Mouse (Mus musculus) left cerebral cortex, adult 2 months (tissue): ENCODE measurements at regions not wholly inside any gene's neighbourhood (a gene's known extent, or its start where the extent isn't known, plus 50 kb on each side); places are given as distances from the start of the nearest gene placed in this dataset.
"Not testable (repeated sequence)": the region's sequence is repeated elsewhere in the genome, so short reads cannot be mapped to it uniquely, and the experiment has no call there.

Experiments
- DNase-seq, 2 experiments: peaks; one replicate each; pipeline ENCODE4 v3.0.0; 2021 to 2022; ENCODE audit warnings: low spot score in 2 of 2, mixed read lengths in 1 of 2; ENCODE audit errors: extremely low spot score in 1 of 2
- H3K27ac ChIP-seq: fragments of 200-600 bp; 2 replicates; pipeline ENCODE4 v1.8.1; 2022
- H3K4me3 ChIP-seq: fragments of 200-600 bp; 2 replicates; pipeline ENCODE4 v1.8.1; 2022
- CTCF ChIP-seq: fragments of 200-600 bp; IDR thresholded peaks from 2 replicates; pipeline ENCODE4 v1.8.1; 2022; ENCODE audit warnings: antibody characterized with exemption, mild to moderate bottlenecking, moderate library complexity
- intact Hi-C: fragments of 180-260 bp; cut with DNase I; formaldehyde crosslinking; loops from one replicate; pipeline ENCODE4 v1.15.1; 2025

DNA sequence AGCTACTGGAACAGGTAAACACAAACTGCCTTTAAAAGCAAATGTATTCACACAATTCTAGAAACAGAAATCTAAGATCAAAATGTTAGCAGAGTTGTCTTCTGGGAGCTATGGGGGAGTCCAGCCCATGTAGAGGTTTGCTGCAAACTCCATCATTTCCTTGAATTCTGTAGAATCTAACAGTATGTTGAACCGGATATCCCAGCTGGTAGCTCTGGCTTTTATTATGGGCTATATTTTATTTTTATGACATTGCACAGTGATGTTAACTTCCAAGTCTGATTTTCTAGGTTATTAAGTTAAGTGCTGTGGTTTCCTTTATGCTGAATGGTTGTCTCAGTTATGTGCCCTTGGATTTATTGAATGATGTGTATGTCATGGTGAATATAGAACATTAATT lies 136.3 kb downstream of the AI429214 start:
- H3K4me3 ChIP-seq = no peak overlapping the region
- no peak for TF ChIP-seq CTCF
- no peak for DNase-seq
- intact Hi-C loops = loop anchor here (5.0 kb wide), 1 partner anchor 1688 kb away; no protein-coding TSS in a partner anchor
- H3K27ac ChIP-seq = no peak overlapping the region

DNA sequence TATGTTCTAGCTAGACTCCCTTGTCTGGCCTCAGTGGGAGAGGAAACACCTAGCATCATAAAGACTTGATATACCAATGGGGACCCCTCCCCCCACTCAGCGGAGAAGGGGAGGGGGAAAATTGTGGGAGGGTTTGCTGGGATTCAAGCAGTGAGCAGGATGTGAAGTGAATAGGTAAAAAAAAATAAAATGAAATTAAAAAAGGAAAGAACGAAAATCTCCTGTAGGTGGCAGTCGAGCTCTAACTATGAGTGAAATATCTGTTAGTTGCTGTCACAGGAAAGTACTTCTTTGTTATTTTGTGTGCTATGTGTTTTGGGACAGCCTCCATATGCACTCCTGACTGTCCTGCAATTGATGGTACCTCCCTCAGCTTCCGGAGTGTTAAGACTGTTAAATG lies 138.6 kb downstream of the AI429214 start:
- no peak for DNase-seq
- Histone ChIP-seq H3K4me3 (no peak overlapping the region), H3K27ac (no peak overlapping the region)
- intact Hi-C loops = loop anchor here (5.0 kb wide), 1 partner anchor 1685 kb away; no protein-coding TSS in a partner anchor
- peak; percentile 63 for TF ChIP-seq CTCF

DNA sequence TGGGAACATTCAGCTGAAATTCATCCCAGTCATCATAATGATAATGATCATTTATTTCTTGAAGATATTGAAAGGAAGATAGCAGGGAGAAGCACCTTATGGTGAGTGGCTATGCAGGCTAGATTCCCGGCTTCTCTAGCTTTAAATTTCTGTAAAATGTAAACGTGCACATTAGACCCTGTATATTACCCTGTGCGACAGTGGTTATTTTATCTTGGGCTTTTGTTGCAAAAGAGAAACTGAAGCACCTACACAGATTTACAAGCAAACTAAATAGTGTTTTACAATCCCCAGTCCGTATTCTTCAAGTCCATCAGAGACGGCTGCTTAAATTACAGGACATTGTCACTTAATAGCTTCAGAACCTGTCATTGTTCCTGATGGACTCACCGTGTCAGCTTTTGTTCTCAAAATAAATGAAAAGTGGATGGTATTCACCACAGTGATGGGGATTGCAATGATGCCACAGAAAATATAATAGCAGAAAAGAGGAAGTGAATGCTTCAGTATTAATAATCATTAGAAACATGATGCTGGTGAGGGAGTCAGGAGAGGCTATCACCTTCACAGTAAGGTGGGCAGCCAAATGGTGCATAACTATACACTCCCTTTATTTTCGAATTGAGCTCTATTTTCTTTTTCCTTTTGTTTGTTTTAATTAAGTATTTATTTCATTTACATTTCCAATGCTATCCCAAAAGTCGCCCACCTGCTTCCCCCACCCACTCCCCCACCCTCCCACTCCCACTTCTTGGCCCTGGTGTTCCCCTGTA lies 141.0 kb downstream of the AI429214 start:
- intact Hi-C loops = loop anchor here (5.0 kb wide), 1 partner anchor 1683 kb away; no protein-coding TSS in a partner anchor
- Histone ChIP-seq H3K27ac (no peak overlapping the region), H3K4me3 (no peak overlapping the region)
- TF ChIP-seq CTCF = no peak
- DNase-seq = no peak

DNA sequence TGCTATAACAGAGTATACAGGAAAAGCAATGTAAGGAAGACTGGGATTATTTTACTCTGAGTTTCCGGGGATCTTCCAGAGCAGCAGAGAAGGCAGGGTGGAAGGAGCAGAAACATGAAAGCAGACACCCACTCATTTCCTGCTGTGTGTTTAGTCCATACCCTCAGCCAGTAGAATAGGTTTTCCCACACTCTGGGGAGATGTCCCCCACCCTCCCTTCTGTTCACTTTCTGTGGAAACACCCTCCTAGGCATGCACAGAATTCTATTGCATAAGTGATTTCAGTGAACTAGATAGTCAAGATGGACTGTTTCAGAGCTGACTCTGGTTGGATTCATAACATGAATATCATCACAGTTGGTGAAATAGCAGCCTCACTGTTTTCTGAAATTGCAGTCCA lies 156.9 kb downstream of the AI429214 start:
- H3K27ac ChIP-seq = no peak overlapping the region
- H3K4me3 ChIP-seq = no peak overlapping the region
- no peak for TF ChIP-seq CTCF
- intact Hi-C loops = no loop called here
- no peak for DNase-seq

DNA sequence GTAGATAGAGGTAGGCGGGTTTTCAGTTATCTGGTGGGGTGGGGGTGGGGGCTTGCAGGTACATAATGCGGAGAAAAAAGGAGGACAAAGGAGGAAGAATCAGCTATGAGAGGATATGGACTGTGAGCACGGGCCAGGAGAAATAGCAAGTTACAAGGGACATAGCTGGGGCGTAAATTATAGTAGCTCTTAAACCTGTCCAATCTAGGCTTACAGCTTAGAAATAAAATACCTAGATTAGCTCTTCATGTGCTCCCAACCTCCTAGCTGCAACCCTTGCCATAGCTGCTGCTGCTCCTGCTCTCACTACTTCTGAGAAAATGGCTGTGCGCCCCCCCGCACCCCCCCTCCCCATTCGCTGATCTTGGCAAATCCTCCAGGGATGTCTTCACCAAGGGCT lies 161.0 kb downstream of the AI429214 start:
- no peak for DNase-seq
- intact Hi-C loops = no loop called here
- no peak overlapping the region for H3K27ac ChIP-seq
- TF ChIP-seq CTCF = no peak
- H3K4me3 ChIP-seq = no peak overlapping the region

DNA sequence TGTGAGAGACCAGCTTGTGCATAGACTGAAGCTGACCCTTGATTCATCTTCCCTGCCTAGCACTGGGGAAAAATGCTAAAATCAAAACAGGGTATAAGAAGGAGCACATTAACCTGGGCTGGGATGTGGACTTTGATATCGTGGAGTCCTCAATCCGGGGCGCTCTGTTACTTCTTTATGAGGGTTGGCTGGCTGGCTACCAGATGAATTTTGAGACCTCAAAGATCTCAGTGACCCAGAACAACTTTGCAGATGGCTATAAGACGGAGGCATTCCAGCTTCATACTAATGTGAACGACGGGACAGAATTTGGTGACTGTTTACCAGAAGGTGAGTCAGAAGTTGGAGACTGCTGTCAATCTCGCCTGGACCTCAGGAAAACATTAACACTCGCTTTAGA lies 161.5 kb downstream of the AI429214 start:
- TF ChIP-seq CTCF = no peak
- Histone ChIP-seq H3K4me3 (no peak overlapping the region), H3K27ac (no peak overlapping the region)
- DNase-seq = no peak
- intact Hi-C loops = no loop called here

DNA sequence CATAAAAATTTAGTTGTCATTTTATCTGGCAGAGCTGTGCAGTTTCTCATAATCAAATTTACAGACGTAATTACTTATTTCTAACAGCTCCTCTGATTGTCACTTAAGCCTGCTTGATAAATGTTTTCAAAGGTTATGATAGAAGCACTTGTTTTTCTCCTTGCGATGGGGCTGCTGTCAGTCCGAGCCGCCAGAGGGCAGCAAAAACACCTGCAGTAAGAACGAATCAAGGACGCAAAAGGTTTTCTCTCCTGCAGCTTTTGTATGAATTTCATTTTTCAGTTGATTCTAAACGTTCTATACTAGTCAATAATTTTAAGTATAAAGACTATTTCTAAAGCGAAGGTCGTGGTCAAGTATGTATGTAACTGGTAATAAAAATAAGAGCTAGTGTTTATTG lies 166.1 kb downstream of the AI429214 start:
- Histone ChIP-seq H3K27ac (no peak overlapping the region), H3K4me3 (no peak overlapping the region)
- peak; percentile 95 for TF ChIP-seq CTCF
- peak; percentile 75 to 79 for DNase-seq
- intact Hi-C loops = no loop called here

DNA sequence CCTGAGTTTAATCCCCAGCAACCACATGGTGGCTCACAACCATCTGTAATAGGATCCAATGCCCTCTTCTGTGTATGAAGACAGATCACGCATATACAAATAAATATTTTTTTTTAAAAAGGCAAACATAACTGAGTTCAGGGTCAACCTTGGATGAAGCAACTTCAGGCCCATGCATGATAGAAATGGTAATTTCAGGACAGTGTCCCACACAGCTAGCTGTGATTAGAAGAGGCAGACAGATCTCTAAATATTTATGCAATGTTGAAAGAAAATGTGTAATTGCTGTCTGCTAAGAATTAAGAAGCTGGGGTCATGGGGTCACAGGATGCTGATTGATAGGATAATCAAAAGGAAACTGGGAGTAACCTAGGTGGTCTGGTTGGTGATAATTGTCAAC lies 203.5 kb downstream of the AI429214 start:
- Histone ChIP-seq H3K4me3 (no peak overlapping the region), H3K27ac (no peak overlapping the region)
- DNase-seq = no peak
- intact Hi-C loops = no loop called here
- TF ChIP-seq CTCF = no peak

DNA sequence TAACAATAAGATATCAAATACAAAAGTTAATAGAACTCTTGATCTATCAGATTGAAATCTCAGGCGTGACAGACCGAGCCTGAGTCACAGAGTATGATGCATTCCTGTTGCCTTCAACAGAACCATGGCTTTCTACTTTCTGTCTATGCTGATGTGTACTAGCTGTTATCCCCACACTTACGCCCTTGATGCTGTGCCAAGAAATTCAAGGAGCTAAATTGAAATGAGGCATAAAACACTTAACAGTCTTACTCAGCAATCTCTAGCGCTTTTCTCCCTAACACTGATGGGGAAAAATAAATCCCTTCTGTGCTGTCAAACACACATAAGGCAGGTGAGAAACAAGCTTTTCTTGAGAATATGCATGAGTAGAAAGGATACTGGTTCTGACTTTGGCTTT lies 222.5 kb downstream of the AI429214 start:
- H3K27ac ChIP-seq = no peak overlapping the region
- TF ChIP-seq CTCF = no peak
- H3K4me3 ChIP-seq = no peak overlapping the region
- intact Hi-C loops = no loop called here
- no peak for DNase-seq

DNA sequence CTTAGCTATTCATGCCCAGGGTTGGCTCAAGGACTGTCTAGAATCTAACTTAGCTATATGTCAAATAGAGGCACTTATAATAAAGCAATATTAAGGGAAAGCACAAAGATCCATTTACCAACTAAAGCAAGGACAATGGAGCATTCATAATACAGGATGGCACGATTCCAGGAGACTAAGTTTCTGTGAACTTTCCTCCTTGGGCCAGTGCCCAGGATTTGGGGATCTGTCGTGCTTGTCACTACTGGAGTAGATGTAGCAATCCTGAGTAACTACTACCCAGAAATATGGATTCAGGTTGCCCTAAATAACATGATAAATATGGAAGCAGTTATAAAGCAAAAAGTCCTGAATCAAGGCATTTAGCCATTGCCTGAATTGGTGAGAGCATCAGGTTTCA lies 233.7 kb downstream of the AI429214 start:
- intact Hi-C loops = no loop called here
- Histone ChIP-seq H3K27ac (no peak overlapping the region), H3K4me3 (no peak overlapping the region)
- no peak for TF ChIP-seq CTCF
- no peak for DNase-seq

DNA sequence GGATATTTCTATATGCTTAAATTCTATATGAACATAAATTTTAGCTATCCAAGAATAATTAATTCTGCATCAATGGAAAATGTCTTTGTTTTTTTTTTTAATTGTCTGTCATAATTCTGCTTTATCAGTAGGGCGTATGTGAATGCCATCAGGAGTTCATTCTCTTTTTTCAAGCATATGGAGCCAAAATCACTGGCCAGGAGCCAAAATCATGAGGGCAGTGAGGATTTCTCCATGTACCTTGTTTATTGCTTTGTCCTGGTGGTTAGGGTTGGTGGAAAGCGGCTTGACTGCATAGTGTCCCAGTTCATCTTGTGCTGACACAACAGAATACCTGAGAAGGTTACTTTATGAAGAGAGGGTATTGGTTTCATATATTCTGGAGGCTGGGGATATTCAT lies 243.9 kb downstream of the AI429214 start:
- TF ChIP-seq CTCF = no peak
- Histone ChIP-seq H3K27ac (no peak overlapping the region), H3K4me3 (no peak overlapping the region)
- no peak for DNase-seq
- intact Hi-C loops = no loop called here

DNA sequence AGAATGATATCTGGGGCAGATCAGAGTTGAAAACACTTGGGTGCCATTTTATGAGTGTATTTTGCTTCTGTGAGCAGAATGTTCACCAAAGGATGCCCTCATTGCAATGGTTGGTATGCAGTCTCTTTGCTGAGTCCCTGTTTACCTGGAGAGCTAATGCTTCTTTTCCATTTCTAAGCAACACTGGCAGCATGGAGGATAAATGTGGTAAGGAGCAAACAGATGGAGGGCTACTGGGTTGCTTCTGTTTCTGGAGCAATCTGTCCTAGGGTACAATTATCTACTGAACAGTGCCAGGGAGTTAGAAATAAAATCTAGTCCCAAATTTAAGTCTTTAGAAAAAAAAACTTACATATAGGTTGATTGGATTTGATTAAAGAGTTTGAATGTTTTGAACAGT lies 245.9 kb downstream of the AI429214 start:
- Histone ChIP-seq H3K27ac (no peak overlapping the region), H3K4me3 (no peak overlapping the region)
- no peak for TF ChIP-seq CTCF
- no peak for DNase-seq
- intact Hi-C loops = no loop called here

DNA sequence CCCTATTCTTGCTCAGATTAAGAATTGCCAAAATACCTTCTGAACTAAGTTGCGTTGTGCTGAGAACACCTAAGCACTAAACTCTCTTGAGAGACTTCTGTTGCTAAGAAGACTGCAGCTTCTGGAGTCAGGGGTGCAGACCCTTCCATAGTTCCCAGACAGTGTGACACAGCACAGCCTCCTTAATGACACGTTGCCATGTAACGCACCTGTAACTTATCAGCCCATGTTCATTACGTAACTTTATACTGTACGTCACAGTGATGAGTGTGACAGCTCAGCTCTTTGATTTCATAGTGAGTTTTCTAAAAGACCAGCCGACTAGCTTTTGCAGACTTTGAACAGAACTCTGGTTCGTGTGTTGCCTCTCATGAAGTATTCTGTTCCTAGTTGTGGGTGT lies 257.8 kb downstream of the AI429214 start:
- H3K27ac ChIP-seq = not testable (repeated sequence)

More for the DNA sequence above, 257.8 kb downstream of the AI429214 start:
- intact Hi-C loops, H3K4me3 ChIP-seq, DNase-seq: not testable (repeated sequence)
